Mouse (Mus musculus) forebrain, embryonic 10.5 days (tissue): Measurements from ENCODE around the gene Oxct2a. TPM values are rescaled to one million over a fixed set of nuclear protein-coding genes. Genes with fewer than 3 reads are reported as not detected.
A peak's percentile ranks its signal among the peaks of the same experiment; 100 is the strongest.
"Not testable (repeated sequence)": the region's sequence is repeated elsewhere in the genome, so short reads cannot be mapped to it uniquely, and the experiment has no call there.

Source experiments
- DNase-seq: peaks from one replicate; pipeline ENCODE4 v3.0.0-alpha.2; 2017; ENCODE audit warnings: low spot score; ENCODE audit errors: extremely low spot score
- H3K27ac ChIP-seq: fragments of 300-500 bp; sonication (generic); 2 replicates; pipeline ENCODE4 v1.5.1; 2016; ENCODE audit warnings: mild to moderate bottlenecking
- H3K27me3 ChIP-seq: fragments of 300-500 bp; sonication (generic); 2 replicates; pipeline ENCODE4 v1.6.1; 2016; ENCODE audit warnings: mild to moderate bottlenecking; ENCODE audit not compliant: poor library complexity, severe bottlenecking
- H3K36me3 ChIP-seq: fragments of 300-500 bp; sonication (generic); replicated peaks from 2 replicates; pipeline ENCODE4 v1.6.1; 2016; ENCODE audit warnings: mild to moderate bottlenecking, moderate library complexity
- H3K4me1 ChIP-seq: fragments of 300-500 bp; sonication (generic); 2 replicates; pipeline ENCODE4 v1.6.1; 2016
- H3K4me3 ChIP-seq: fragments of 300-500 bp; sonication (generic); 2 replicates; pipeline ENCODE4 v1.5.1; 2016; ENCODE audit warnings: mild to moderate bottlenecking, moderate library complexity
- H3K9me3 ChIP-seq: fragments of 300-500 bp; sonication (generic); 2 replicates; pipeline ENCODE4 v1.6.1; 2016; ENCODE audit warnings: mild to moderate bottlenecking, moderate library complexity
- WGBS: fragments of 180-500 bp; shearing (Covaris S2); methylation state at CpG from one replicate; pipeline ENCODE4 v1.1.7; 2016; 5-methylcytosine and 5-hydroxymethylcytosine counted together
- polyA plus RNA-seq: library from polyadenylated mRNA; unstranded; fragments of >200 nt; fragmentation: Nextera tagmentation; extraction: Ambion mirVana; gene quantifications from 2 replicates; pipeline ENCODE4 v1.2.1, GENCODE M21; 2016

The Oxct2a gene
- polyA plus RNA-seq, 1 experiment from 2014 or later = not detected

DNA sequence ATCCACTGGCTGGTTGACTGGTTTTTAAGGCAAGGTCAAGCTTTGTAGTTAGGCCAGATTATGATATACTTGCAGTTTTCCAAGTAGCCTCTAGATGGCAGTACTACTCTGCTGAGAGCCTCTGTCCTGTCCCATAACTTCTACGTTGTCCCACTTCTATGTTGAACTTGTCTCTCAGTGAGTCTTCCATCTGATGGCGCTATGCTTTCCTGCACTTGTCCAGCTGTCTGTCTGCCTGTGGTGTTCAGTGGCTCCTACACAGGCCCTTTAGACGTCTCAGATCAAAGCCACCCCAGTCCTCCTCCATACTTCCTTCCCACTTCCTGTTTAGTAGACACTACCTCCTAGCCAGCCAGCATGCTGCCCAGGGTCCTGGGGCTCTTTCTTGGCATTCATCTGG lies 17.6 kb downstream of the Oxct2a start:
- 43% methylated on average over 3 of the region's 3 CpGs for WGBS
- no peaks in the 10 kb centered on the region for H3K4me1 ChIP-seq
- H3K36me3 ChIP-seq = peaks cover 54% of the 10 kb centered on the region
- H3K27ac ChIP-seq = no peak overlapping the region
- H3K9me3 ChIP-seq = peaks cover 4% of the 10 kb centered on the region; the same call in 1 of the 2 replicates
- no peaks in the 10 kb centered on the region for H3K27me3 ChIP-seq
- peak; percentile 29 for DNase-seq
- no peak overlapping the region for H3K4me3 ChIP-seq

DNA sequence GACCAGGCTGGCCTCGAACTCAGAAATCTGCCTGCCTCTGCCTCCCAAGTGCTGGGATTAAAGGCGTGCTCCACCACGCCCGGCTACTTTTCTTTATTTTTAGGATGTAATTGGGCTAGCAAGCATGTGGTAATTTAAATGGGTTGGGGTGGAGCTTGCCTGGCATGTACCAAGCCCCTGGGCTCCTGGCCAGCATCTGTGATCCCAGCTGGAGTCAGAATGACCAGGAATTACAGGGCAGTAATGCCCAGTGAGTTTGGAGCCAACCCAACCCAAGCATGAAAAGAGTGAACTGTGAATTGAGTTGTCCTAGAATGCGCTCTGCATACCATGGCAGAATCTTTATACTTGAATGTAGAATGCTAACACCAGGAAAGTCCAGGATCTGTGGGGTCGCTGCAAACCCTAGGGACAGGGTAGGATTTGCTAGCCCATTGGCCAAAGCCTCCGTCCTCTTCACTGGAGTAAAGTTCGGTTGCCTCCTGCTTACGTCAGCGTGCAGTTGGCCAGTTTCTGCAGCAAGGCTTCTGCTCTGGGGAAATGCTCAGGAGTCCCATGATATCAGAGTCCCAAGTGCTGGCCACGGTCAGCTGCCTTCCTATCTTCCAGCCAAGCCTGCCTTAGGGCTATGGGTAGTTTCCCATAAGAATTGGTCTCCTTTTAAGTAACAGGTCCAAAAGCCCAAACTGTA lies 24.3 kb downstream of the Oxct2a start:
- no peaks in the 10 kb centered on the region for H3K27me3 ChIP-seq
- H3K4me1 ChIP-seq = no peaks in the 10 kb centered on the region
- peaks cover 100% of the 10 kb centered on the region for H3K36me3 ChIP-seq
- no peak overlapping the region for H3K27ac ChIP-seq
- DNase-seq = no peak
- WGBS = 95% methylated on average over 11 of the region's 11 CpGs
- no peak overlapping the region for H3K4me3 ChIP-seq
- peaks cover 4% of the 10 kb centered on the region; the same call in 1 of the 2 replicates for H3K9me3 ChIP-seq

DNA sequence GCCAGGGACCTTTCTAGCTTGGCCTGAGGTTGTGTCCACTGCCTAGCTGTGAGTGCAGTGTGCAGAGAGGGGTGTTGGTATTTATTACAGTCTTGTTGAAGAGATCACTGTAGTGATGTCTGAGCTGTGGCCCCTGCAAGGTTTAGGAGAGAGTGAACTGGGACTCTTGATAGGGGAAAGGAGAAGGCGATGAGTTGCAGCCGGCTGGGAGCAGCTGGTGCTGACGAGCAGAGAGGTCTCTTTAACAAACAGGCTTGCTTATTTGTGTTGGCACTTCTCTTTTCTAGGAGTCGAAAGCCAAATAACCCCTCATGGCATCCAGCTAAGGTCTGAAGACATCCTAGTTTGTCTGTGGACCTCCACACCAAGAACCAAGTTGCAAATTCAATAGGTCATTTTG lies 25.2 kb downstream of the Oxct2a start:
- no peak for DNase-seq
- Histone ChIP-seq H3K27me3 (no peaks in the 10 kb centered on the region), H3K4me3 (no peak overlapping the region), H3K4me1 (no peaks in the 10 kb centered on the region), H3K27ac (no peak overlapping the region), H3K9me3 (no peaks in the 10 kb centered on the region), H3K36me3 (peaks cover 100% of the 10 kb centered on the region)
- 95% methylated on average over 4 of the region's 4 CpGs for WGBS

DNA sequence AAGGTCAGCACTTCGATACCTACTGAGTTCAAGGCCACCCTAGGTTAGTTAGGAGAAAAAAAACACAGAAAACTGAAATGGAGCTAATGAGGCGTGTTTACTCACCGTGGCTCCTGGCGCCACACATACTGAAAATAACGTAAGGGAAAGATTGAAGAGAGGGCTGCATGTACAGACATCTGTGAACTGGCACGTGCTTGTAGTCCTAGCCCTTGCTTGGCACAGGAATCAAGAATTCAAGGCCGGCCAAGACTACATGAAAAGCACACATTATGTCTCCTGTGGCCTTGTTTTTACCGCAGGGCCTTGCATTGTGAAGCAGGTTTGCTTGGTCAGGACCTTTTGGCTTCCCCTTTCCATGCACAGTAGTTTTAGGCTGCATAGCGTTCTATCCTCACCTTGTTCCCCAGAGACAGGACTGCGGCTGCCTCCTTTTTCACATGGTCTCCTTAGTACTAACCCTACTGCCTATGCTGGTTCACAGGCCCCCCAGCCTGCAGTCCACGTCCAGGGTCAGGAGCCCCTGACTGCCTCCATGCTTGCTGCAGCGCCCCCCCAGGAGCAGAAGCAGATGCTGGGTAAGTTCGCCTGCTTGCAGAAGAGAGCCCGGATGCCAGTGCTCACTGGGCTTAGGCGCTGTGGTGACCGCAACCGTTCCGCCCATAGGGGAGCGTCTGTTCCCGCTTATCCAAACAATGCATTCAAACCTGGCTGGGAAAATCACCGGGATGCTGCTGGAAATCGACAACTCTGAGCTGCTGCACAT lies 26.1 kb downstream of the Oxct2a start:
- Histone ChIP-seq H3K27ac (no peak overlapping the region), H3K36me3 (peaks cover 100% of the 10 kb centered on the region), H3K4me1 (no peaks in the 10 kb centered on the region), H3K9me3 (no peaks in the 10 kb centered on the region), H3K27me3 (no peaks in the 10 kb centered on the region), H3K4me3 (no peak overlapping the region)
- 92% methylated on average over 22 of the region's 22 CpGs for WGBS
- no peak for DNase-seq

DNA sequence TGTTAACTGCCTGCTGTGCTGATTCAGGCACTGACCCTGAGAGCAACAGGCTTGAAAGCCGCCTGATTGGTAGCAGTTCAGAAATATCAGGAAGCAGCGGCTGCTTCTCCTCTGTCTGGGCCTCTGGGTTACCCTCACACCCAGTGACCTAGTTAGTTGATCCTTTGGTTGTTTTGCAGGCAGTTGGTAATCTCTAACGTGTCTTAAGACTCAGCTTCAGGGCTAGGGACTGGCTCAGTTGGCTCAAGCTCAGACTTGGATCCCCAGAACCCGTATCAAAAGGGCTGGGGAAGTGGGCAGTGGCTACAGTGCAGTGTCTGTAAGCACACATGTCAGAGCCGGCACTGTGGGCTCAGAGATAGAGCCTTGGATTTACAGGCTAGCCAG lies 27.3 kb downstream of the Oxct2a start:
- no peak for DNase-seq
- Histone ChIP-seq H3K36me3 (peaks cover 100% of the 10 kb centered on the region), H3K4me3 (no peak overlapping the region), H3K9me3 (no peaks in the 10 kb centered on the region), H3K27ac (no peak overlapping the region), H3K4me1 (no peaks in the 10 kb centered on the region), H3K27me3 (no peaks in the 10 kb centered on the region)
- 93% methylated on average over 5 of the region's 5 CpGs for WGBS

DNA sequence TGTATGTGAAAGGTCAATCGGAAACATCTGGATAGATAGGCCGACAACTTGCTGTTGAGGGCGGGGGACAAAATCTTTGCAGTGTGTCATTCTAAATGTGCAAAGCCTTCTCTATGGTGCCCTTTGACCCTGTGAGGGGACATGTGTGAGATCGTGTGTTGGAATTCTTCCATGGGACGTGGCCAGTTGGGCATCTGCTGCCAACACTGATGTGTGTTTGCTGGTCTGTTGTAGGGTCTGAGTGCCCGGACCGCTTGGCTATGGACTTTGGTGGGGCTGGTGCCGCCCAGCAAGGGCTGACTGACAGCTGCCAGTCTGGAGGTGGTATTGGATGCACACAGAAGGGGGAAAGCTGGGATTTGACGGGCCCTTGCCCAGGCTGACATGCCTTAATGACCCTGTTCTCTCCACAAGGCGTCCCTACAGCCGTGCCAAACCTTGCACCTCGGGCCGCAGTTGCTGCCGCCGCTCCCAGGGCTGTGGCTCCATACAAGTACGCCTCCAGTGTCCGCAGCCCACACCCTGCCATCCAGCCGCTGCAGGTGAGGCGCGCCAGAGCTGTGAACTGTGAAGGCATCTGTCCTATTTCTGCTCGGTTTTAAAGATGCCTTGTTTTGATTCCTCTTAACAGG lies 27.8 kb downstream of the Oxct2a start:
- peaks cover 100% of the 10 kb centered on the region for H3K36me3 ChIP-seq
- WGBS = 90% methylated on average over 21 of the region's 21 CpGs

DNA sequence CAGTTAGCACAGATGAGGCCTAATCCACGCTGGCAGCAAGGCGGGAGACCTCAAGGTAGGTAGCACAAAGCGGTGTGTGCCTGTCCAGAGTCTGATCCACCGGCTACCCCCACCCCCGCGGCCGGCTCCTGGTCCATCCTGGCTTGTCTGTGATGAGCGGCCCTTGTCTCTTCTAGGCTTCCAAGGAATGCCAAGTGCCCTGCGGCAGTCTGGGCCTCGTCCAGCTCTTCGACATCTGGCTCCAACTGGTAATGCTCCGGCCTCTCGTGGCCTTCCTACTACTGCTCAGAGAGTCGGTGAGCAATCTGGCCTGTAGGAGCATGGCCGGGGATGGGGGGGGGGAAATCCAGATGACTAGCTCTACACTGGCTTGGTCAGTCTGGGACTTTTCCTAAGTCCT lies 28.4 kb downstream of the Oxct2a start:
- H3K4me3 ChIP-seq, DNase-seq, H3K4me1 ChIP-seq, H3K9me3 ChIP-seq, H3K27me3 ChIP-seq, H3K27ac ChIP-seq: not testable (repeated sequence)
- 91% methylated on average over 15 of the region's 15 CpGs for WGBS
- peaks cover 99% of the 10 kb centered on the region for H3K36me3 ChIP-seq

More for the DNA sequence above, 27.8 kb downstream of the Oxct2a start:
- DNase-seq = no peak
- H3K27me3 ChIP-seq = no peaks in the 10 kb centered on the region
- no peak overlapping the region for H3K4me3 ChIP-seq
- no peaks in the 10 kb centered on the region for H3K9me3 ChIP-seq
- no peak overlapping the region for H3K27ac ChIP-seq
- H3K4me1 ChIP-seq = no peaks in the 10 kb centered on the region

DNA sequence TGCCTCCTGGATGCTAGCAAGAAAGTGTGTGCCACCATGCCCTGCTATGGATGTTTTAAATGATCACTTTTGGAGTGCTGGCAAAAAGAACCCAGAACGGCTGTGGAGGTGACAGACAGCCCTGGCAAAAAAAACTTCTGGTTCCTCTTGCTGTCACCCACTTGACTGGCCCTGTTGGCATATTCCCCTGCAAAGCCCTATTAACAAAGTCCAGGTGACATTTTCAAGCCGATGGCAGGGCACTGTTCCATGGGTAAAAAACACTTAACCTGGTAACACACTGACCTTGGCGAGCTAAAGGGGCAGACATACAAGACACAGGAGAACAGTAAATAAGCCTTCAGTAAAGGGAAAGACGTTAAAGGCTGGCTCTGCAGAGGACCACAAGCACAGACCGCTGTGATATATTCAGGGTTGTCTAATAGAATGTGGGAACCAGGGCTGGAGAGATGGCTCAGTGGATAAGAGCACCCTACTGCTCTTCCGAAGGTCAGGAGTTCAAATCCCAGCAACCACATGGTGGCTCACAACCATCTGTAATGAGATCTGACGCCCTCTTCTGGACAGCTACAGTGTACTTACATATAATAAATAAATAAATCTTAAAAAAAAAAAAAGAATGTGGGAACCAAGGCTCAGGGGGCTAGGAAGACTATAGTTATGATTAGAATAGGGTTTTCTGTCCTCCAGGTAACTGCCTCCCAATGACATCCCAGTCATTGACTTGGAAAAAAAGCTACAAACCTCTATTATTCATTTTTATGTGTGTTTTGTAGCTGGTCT lies 29.6 kb downstream of the Oxct2a start:
- 88% methylated on average over 7 of the region's 7 CpGs for WGBS
- peaks cover 99% of the 10 kb centered on the region for H3K36me3 ChIP-seq
- no peak for DNase-seq
- H3K9me3 ChIP-seq = no peaks in the 10 kb centered on the region
- no peak overlapping the region for H3K4me3 ChIP-seq
- peaks cover 6% of the 10 kb centered on the region for H3K4me1 ChIP-seq
- H3K27me3 ChIP-seq = no peaks in the 10 kb centered on the region
- H3K27ac ChIP-seq = no peak overlapping the region

DNA sequence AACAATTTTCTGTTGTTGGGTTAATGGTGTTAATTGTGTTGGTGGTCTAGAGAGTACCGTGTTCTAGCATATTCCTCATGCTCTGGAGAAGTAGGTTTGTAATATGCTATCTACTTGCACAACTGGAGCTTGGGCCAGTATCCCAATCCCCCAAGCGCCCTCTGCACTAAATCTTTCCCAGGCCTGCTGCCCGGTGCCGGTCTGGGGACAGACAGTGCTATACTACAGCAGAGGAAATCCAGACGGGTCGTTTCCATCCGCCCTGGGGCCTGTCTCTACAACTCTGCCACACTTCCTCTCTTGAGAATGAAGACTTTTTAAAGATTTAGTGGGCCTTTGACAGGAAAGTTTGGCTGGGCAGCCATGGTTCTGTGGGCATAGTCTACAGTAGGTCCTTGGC lies 30.4 kb downstream of the Oxct2a start:
- H3K4me3 ChIP-seq = no peak overlapping the region
- no peak overlapping the region for H3K27ac ChIP-seq
- 90% methylated on average over 7 of the region's 7 CpGs for WGBS
- H3K4me1 ChIP-seq = peaks cover 6% of the 10 kb centered on the region
- no peaks in the 10 kb centered on the region for H3K9me3 ChIP-seq
- peaks cover 99% of the 10 kb centered on the region for H3K36me3 ChIP-seq
- DNase-seq = no peak
- H3K27me3 ChIP-seq = no peaks in the 10 kb centered on the region

DNA sequence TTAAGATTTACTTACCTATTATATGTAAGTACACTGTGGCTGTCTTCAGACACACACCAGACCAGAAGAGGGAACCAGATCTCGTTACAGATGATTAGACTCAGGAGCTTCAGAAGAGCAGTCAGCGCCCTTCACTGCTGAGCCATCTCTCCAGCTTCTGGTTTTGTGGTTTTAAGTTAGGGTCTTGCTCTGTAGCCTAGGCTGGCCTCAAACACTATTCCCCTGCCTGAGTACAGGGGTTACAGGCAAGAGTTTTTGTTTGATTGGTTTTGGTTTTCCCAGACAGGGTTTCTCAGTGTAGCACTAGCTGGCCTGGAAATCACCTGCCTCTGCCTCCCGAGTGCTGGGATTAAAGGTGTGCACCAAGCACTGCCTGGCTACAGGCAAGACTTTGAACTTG lies 31.0 kb downstream of the Oxct2a start:
- Histone ChIP-seq H3K27ac (no peak overlapping the region), H3K4me1 (peaks cover 11% of the 10 kb centered on the region), H3K4me3 (no peak overlapping the region), H3K9me3 (no peaks in the 10 kb centered on the region), H3K27me3 (no peaks in the 10 kb centered on the region), H3K36me3 (peaks cover 99% of the 10 kb centered on the region)
- 88% methylated on average over 3 of the region's 3 CpGs for WGBS
- no peak for DNase-seq

DNA sequence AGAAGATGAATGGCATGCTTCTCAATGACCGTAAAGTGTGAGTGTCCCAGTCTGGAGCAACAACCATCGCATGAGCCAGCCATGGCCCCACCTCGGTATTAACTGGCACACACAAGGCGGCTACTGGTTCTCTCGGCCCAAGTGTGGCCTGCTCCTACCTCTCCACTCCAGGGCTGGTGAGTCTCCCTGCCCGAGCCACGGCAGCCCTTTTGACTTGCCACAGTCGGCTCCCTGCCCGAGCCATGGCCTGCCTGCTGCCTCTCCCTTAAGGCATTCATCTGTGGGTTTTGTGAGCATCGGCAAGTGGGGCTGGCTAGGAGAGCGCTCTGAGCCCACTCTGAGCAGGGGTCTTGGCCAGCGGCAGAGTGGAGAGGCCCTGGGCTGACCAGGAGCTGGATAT lies 34.4 kb downstream of the Oxct2a start:
- H3K4me1 ChIP-seq = peaks cover 35% of the 10 kb centered on the region
- WGBS = 92% methylated on average over 12 of the region's 12 CpGs

DNA sequence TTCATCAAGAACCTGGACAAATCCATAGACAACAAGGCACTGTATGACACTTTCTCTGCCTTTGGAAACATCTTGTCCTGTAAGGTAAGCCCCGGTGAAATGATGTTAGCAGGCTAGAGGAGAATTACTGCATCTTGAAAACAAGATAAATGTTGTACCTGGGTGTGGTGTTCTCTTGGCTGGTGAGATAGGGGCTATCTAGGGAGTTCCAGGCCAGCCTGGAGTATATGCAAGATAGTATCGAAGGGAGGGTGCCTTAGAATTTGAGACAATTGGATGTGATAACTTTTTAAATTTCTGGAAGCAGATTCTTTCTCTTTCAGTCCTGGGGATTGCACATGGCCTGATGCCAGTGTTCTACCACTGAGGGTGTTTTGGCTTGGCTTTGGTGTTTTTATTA lies 36.6 kb downstream of the Oxct2a start:
- Histone ChIP-seq H3K36me3 (peaks cover 78% of the 10 kb centered on the region), H3K27ac (no peak overlapping the region), H3K4me3 (peak overlapping the region; percentile 5; the same call in 1 of the 2 replicates), H3K4me1 (peaks cover 39% of the 10 kb centered on the region), H3K9me3 (no peaks in the 10 kb centered on the region), H3K27me3 (no peaks in the 10 kb centered on the region)
- DNase-seq = no peak
- WGBS = 91% methylated on average over 2 of the region's 2 CpGs

More for the DNA sequence above, 34.4 kb downstream of the Oxct2a start:
- Histone ChIP-seq H3K4me3 (no peak overlapping the region), H3K27ac (no peak overlapping the region), H3K36me3 (peaks cover 99% of the 10 kb centered on the region), H3K27me3 (no peaks in the 10 kb centered on the region), H3K9me3 (no peaks in the 10 kb centered on the region)
- DNase-seq = no peak
